Mouse (Mus musculus) cerebellum, adult 11-12 months (tissue): Measurements from ENCODE around the gene Appl2.
A peak's percentile ranks its signal among the peaks of the same experiment; 100 is the strongest.

Experiments used
- DNase-seq: peaks from one replicate; pipeline ENCODE4 v3.0.0; 2022

The Appl2 gene

GRCm38 (mm10) chr10:83648131-83649020 is at the start of gene Appl2:
Gene Appl2, minus strand, starts transcription at chr10:83648738.
- peak; percentile 97 for DNase-seq

GRCm38 (mm10) chr10:83696226-83696625 is 47.7 kb upstream of the Appl2 start:
- DNase-seq: no peak

GRCm38 (mm10) chr10:83692175-83692895 is 43.8 kb upstream of the Appl2 start:
- no peak for DNase-seq

- peak; percentile 3 for DNase-seq
Measured at GRCm38 (mm10) chr10:83688215-83688614, 39.7 kb upstream of the Appl2 start.

GRCm38 (mm10) chr10:83681334-83681733 is 32.8 kb upstream of the Appl2 start:
- DNase-seq: no peak

GRCm38 (mm10) chr10:83666556-83666955 is 18.0 kb upstream of the Appl2 start:
- no peak for DNase-seq

GRCm38 (mm10) chr10:83661925-83662324 is 13.4 kb upstream of the Appl2 start:
- DNase-seq: no peak

GRCm38 (mm10) chr10:83660605-83661004 is 12.1 kb upstream of the Appl2 start:
- DNase-seq: no peak

GRCm38 (mm10) chr10:83654591-83654990 is 6.1 kb upstream of the Appl2 start:
- DNase-seq: peak; percentile 25

- peak; percentile 64 for DNase-seq
Measured at GRCm38 (mm10) chr10:83652205-83652866, 3.8 kb upstream of the Appl2 start.

- peak; percentile 64 for DNase-seq
Measured at GRCm38 (mm10) chr10:83649037-83649436, 499 bp upstream of the Appl2 start.

- DNase-seq: peak; percentile 65
Measured at GRCm38 (mm10) chr10:83646351-83646885, 2.1 kb downstream of the Appl2 start.

- DNase-seq: peak; percentile 49
Measured at GRCm38 (mm10) chr10:83645716-83645990, 2.9 kb downstream of the Appl2 start.

- peak; percentile 53 for DNase-seq
Measured at GRCm38 (mm10) chr10:83644865-83645715, 3.4 kb downstream of the Appl2 start.

- no peak for DNase-seq
Measured at GRCm38 (mm10) chr10:83644167-83644566, 4.4 kb downstream of the Appl2 start.

GRCm38 (mm10) chr10:83641641-83642040 is 6.9 kb downstream of the Appl2 start:
- DNase-seq: peak; percentile 55

- DNase-seq: no peak
Measured at GRCm38 (mm10) chr10:83639881-83640386, 8.6 kb downstream of the Appl2 start.

GRCm38 (mm10) chr10:83637295-83637694 is 11.2 kb downstream of the Appl2 start:
- DNase-seq: peak; percentile 66

- DNase-seq: no peak
Measured at GRCm38 (mm10) chr10:83636191-83636590, 12.3 kb downstream of the Appl2 start.

- no peak for DNase-seq
Measured at GRCm38 (mm10) chr10:83634461-83634860, 14.1 kb downstream of the Appl2 start.

GRCm38 (mm10) chr10:83632806-83633374 is 15.6 kb downstream of the Appl2 start:
- peak; percentile 69 for DNase-seq

GRCm38 (mm10) chr10:83631775-83632174 is 16.8 kb downstream of the Appl2 start:
- DNase-seq: peak; percentile 77
